Mouse (Mus musculus) MEL (cell line): Measurements from ENCODE around the gene Cdk5.

Experiments
- CHD2 ChIP-seq: IDR thresholded peaks from 2 replicates; pipeline ENCODE4 v1.6.1; 2011; ENCODE audit warnings: low read length, improper control_type of control experiment
- CTCF ChIP-seq, 3 experiments: IDR thresholded peaks in 2 of 3; conservative IDR thresholded peaks in 1 of 3; 2 replicates each; pipeline ENCODE4 v1.5.1; 2011 to 2012; ENCODE audit warnings: low read length in 3 of 3, low read depth in 2 of 3, mild to moderate bottlenecking in 2 of 3, improper control_type of control experiment in 1 of 3, inconsistent platforms in 1 of 3, mixed read lengths in 1 of 3, moderate library complexity in 1 of 3; ENCODE audit not compliant: control insufficient read depth in 1 of 3, insufficient read depth in 1 of 3, poor library complexity in 1 of 3, severe bottlenecking in 1 of 3
- E2F4 ChIP-seq: IDR thresholded peaks from 2 replicates; pipeline ENCODE4 v1.6.1; 2011; ENCODE audit warnings: low read depth, low read length, improper control_type of control experiment, borderline replicate concordance
- ELF1 ChIP-seq: IDR thresholded peaks from 2 replicates; pipeline ENCODE4 v1.6.1; 2014; ENCODE audit warnings: low read depth, mild to moderate bottlenecking, inconsistent platforms, low read length, improper control_type of control experiment, moderate library complexity
- EP300 ChIP-seq, 2 experiments: IDR thresholded peaks; 2 replicates each; pipeline ENCODE4 v1.6.1; 2011; ENCODE audit warnings: improper control_type of control experiment in 2 of 2, low read length in 2 of 2, low read depth in 1 of 2, mild to moderate bottlenecking in 1 of 2
- JUND ChIP-seq: IDR thresholded peaks from 2 replicates; pipeline ENCODE4 v1.6.1; 2011; ENCODE audit warnings: low read depth, mild to moderate bottlenecking, improper control_type of control experiment, low read length
- MAX ChIP-seq: IDR thresholded peaks from 2 replicates; pipeline ENCODE4 v1.6.1; 2011; ENCODE audit warnings: low read length, improper control_type of control experiment
- MAZ ChIP-seq: IDR thresholded peaks from 2 replicates; pipeline ENCODE4 v1.6.1; 2012; ENCODE audit warnings: low read depth, mild to moderate bottlenecking, inconsistent platforms, low read length, improper control_type of control experiment
- POLR2A ChIP-seq, 2 experiments: IDR thresholded peaks; 2 replicates each; pipeline ENCODE4 v1.6.1; 2011 to 2012; ENCODE audit warnings: low read length in 2 of 2, mild to moderate bottlenecking in 2 of 2, control low read depth in 1 of 2, improper control_type of control experiment in 1 of 2, low read depth in 1 of 2, moderate library complexity in 1 of 2; ENCODE audit not compliant: control insufficient read depth in 1 of 2, insufficient read depth in 1 of 2, poor library complexity in 1 of 2
- POLR2AphosphoS2 ChIP-seq: IDR thresholded peaks from 2 replicates; pipeline ENCODE4 v1.6.1; 2011; ENCODE audit warnings: low read length, improper control_type of control experiment
- UBTF ChIP-seq: IDR thresholded peaks from 2 replicates; pipeline ENCODE4 v1.6.1; 2012; ENCODE audit warnings: low read depth, mild to moderate bottlenecking, inconsistent platforms, low read length, improper control_type of control experiment, moderate library complexity, borderline replicate concordance; ENCODE audit not compliant: insufficient read depth
- USF2 ChIP-seq, 2 experiments: IDR thresholded peaks; 2 replicates each; pipeline ENCODE4 v1.6.1; 2011 to 2012; ENCODE audit warnings: improper control_type of control experiment in 2 of 2, low read length in 2 of 2, borderline replicate concordance in 1 of 2, inconsistent platforms in 1 of 2, low read depth in 1 of 2, mild to moderate bottlenecking in 1 of 2; ENCODE audit not compliant: insufficient read depth in 1 of 2
- ZC3H11A ChIP-seq: IDR thresholded peaks from 2 replicates; pipeline ENCODE4 v1.6.1; 2012; ENCODE audit warnings: low read depth, mild to moderate bottlenecking, inconsistent platforms, low read length, improper control_type of control experiment
- ZMIZ1 ChIP-seq: IDR thresholded peaks from 2 replicates; pipeline ENCODE4 v1.6.1; 2012; ENCODE audit warnings: low read depth, mild to moderate bottlenecking, inconsistent platforms, low read length, improper control_type of control experiment, moderate library complexity

DNA sequence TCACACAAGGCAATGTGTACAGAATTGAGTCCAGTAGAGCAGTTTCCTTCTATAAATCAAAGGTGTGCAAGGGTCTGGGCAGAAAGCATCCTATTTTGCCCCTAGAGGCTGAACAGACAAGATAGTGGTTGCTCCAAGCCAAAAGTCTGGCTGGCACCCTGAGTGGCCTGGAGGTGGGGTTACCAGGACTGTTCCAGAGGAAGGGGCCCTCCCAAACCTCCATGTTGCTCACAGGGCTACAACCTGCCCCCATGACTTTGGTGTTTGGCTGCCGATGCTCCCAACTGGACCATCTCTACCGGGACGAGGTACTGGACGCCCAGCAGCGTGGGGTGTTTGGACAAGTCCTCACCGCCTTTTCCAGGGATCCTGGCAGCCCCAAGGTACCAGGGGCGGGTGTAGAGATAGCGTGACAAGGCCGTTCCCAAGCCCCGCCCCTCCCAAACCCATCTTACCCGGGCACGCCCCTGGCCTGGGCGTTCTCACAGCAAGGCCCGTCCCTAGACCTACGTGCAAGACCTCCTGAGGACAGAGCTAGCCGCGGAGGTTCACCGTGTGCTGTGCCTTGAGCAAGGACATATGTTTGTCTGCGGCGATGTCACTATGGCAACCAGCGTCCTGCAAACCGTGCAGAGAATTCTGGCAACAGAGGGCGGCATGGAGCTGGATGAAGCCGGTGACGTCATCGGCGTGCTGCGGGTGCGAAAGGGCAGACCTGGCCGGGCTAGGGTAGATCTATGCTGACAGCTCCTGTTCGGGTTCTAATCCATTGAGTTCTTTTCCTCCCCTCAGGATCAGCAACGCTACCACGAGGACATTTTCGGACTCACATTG, 40.1 kb downstream of the Cdk5 start:
- TF ChIP-seq JUND = peak; percentile 78; the same call in 1 of the 2 replicates
- TF ChIP-seq MAX = peak; percentile 85; the same call in 1 of the 2 replicates
- peak; percentile 35 to 85; a peak in 2 of 4 replicates for TF ChIP-seq POLR2A (IDR thresholded peaks at IDR 0.05; ENCODE audit: control insufficient read depth in 1 of 2, insufficient read depth in 1 of 2, low read depth in 1 of 2, low read length in 2 of 2, poor library complexity in 1 of 2)
- no peak for TF ChIP-seq ZC3H11A
- TF ChIP-seq CTCF (IDR thresholded peaks at IDR 0.05 in 2 of 3, conservative IDR thresholded peaks at IDR 0.05 in 1 of 3; ENCODE audit: control insufficient read depth in 1 of 3, insufficient read depth in 1 of 3, low read depth in 2 of 3, low read length in 3 of 3, poor library complexity in 1 of 3, severe bottlenecking in 1 of 3) = peak; percentile 36 to 77 (median 74); a peak in 5 of 6 replicates
- no peak for TF ChIP-seq UBTF
- TF ChIP-seq POLR2AphosphoS2 = peak; percentile 88; the same call in 1 of the 2 replicates
- no peak for TF ChIP-seq E2F4
- peak; percentile 9 to 46; a peak in 3 of 4 replicates for TF ChIP-seq EP300 (IDR thresholded peaks at IDR 0.05; ENCODE audit: low read depth in 1 of 2, low read length in 2 of 2)
- no peak for TF ChIP-seq CHD2
- no peak; the same call in 1 of the 2 replicates for TF ChIP-seq ZMIZ1
- peak; percentile 75 for TF ChIP-seq MAZ
- TF ChIP-seq ELF1 = peak; percentile 66; the same call in 1 of the 2 replicates
- TF ChIP-seq USF2 (IDR thresholded peaks at IDR 0.05; ENCODE audit: borderline replicate concordance in 1 of 2, insufficient read depth in 1 of 2, low read depth in 1 of 2, low read length in 2 of 2) = no peak
